Mouse (Mus musculus): ENCODE measurements around the gene Ubox5.
"Not testable (repeated sequence)": the region's sequence is repeated elsewhere in the genome, so short reads cannot be mapped to it uniquely, and the experiment has no call there.

Ubox5 gene

DNA sequence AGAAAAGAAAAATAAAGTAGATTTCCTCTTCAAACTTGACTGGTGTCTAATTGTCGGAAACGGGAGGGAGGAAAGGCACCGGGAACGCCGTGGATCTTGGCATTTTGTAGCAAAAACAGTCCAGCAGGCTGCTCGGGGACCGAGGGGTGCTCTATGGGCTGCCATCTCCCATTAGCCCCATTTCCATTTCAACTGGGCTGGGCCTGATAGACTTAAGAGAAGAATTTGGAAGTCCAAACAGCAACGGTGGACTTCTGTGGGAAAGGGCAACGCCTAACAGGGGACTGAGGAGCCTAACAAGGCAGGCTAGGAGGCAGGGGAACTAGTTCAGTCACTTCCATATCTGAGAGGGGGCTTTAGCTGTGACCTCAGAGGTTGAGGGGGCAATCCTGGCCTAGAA, 52.8 kb downstream of the Ubox5 start:
- DNase-seq (ENCODE audit: low read depth) = no peak

DNA sequence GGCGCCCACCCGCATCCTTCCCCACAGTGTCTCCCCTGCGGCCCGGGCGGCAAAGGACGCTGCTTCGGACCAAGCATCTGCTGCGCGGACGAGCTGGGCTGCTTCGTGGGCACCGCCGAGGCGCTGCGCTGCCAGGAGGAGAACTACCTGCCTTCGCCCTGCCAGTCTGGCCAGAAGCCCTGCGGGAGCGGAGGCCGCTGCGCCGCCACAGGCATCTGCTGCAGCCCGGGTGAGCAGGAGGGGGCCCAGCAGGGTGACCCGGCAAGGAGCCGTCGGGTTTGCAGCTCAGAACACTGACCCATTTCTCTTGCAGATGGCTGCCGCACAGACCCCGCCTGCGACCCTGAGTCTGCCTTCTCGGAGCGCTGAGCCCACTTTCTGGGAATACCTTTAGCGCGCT, 53.3 kb downstream of the Ubox5 start:
- not testable (repeated sequence) for DNase-seq (ENCODE audit: low read depth)

DNA sequence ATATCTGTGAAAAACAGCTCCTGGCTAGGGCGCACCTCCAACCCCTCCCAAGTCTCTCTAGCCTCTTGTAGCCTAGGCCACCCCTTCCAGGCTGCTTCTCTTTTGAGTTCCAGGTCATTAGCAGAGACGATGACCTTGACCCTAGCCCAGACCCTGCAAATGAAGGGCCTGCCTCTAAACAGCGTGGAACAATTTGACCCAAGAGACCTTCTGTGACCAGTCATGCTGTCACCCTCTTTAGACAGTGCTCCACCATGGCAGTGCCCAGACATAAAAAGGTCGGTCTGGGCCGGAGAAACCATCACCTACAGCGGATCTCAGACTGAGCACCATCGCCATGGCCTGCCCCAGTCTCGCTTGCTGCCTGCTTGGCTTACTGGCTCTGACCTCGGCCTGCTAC, 54.0 kb downstream of the Ubox5 start, which contains the start of gene Oxt:
Gene Oxt, plus strand, starts transcription at position 301 of the 400 bp plus-strand sequence.
- DNase-seq (ENCODE audit: low read depth) = no peak

DNA sequence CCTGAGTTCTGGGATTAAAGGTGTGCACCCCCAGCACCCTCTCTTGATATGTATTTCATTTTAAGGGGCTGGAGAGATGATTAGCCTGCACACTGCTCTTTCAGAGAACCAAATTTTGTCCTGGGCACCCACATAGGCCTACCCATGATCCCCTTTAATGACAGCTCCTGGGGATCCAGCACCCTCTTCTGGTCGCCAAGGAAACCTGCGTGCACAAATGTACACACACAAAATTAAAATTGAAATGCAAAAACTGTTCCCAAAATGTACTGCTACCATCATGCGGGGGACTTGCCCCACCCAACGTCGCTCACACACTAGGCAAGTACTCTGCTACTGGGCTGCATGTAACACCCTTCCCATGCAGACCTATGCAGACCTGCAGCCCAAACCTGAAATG, 54.9 kb downstream of the Ubox5 start:
- no peak for DNase-seq (ENCODE audit: low read depth)

DNA sequence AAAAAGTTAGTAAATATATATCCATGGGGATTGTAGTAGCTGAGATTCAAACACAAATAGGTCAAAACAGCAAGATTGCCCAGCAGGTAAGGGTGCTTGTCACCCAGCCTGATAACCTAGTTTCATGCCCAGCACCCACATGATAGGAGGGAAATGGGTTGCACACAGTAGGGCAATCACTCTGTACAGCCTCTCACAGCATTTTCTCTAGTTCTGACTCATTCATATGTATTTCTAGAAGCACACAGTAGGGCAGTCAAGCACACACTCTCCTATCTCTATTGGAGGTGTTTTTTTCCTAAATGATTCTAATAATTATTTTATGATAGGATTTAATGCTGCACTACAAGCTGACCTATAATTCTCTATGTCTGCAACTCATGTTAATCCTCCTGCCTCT, 59.9 kb downstream of the Ubox5 start:
- DNase-seq (ENCODE audit: low read depth) = no peak

DNA sequence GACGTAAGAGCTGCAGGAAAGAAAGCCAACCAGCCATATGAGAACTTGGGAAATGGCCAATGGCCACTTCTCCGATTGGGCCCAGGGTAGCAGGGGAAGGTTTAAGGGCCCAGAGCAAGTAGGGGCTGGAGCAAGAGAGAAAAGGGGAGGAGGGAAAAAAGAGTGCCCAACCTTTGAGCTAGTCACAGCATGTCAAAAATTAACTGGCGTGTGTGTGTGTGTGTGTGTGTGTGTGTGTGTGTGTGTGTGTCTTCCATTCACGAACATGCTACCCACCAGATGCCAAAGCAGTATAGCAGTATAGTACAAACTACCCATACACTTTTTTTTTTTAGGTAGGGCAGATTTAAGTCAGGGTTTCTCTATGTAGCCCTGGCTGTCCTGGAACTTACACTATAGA, 60.9 kb downstream of the Ubox5 start:
- DNase-seq (ENCODE audit: low read depth) = no peak

DNA sequence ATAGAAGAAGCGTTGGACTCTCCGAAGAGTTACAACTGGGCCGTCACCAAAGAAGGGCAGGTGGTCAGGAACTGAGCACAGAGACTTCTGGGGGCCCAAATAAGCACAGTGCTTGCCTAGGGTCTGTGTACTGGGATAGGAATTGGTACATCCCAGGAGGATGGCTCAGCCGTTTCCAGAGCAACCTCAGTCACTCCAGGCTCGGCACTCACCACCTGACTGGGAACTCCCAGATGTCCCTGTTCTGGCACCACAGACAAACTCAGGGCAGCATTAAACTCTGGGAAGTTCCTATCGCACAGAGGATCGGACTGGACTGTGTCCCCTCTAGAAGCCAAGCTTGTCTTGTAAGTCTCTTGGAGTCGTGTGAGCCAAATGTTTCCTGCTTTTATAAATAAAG, 64.9 kb downstream of the Ubox5 start:
- DNase-seq (ENCODE audit: low read depth) = no peak

DNA sequence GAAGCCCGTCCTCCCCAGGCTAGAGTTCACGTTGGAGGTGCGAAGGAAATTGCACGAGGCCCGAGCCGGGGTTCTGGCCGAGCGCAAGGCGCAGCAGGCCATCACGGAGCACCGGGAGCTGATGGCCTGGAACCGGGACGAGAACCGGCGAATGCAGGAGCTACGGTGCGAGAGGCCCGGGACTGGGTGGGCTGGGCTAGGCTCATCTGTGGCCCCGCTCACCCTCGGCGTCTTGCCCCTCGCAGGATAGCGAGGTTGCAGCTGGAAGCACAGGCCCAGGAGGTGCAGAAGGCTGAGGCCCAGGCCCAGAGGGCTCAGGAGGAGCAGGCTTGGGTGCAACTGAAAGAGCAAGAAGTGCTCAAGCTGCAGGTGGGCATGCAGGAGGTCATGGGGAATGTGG, 65.8 kb downstream of the Ubox5 start:
- DNase-seq (ENCODE audit: low read depth) = no peak

DNA sequence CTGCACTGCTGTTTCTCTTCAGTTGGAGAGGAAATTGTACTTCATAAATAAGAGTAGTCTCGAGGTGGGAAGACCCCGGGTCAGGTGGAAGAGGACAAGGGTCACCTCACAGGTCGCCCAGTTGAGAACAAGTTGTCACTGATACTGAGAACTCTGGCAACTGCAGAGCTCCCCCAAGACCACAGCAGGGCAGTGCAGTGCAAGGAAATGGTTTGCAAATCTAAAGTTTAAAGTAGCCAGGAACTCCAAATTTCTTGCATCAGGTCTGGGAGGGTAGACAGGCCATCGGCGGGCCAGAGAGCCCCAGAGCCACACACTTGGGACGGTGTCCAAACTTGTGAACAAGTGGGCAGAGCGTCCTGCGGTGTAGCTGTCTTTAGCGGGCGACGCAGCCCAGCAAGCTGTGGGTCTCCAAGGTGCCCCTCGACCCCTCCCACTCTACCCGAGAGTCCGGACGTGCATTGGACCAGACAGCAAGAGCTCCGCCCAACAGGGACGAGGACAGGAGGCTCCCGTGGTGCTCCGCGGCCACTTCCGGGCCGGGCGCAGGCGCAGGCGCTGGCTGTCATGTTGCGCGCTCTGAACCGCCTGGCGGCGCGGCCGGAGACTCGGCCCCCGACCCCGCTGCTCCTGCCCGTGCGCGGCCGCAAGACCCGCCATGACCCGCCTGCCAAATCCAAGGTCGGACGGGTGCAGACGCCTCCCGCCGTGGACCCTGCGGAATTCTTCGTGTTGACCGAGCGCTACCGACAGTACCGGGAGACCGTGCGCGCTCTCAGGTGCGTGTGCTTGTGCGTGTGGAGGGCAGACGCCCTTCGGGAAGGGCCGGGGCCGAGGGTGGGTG, 66.4 kb downstream of the Ubox5 start, which contains the start of gene Mrps26:
Gene Mrps26, plus strand, starts transcription at position 531 of the 844 bp plus-strand sequence.
- peak; percentile 87 for DNase-seq (ENCODE audit: low read depth)

DNA sequence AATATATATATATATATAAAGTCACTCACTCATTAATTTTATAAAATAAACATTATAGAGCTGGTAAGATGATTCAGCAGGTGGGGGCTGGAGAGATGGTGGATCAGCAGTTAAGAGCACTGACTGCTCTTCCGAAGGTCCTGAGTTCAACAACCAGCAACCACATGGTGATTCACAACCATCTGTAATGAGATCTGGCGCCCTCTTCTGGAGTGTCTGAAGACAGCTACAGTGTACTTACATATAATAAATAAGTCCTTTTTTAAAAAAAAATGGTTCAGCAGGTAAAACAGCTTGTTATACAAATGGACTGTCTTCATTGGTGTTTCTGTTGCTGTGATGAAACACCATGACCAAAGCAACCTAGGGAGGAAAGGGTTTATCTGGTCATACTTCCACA, 71.8 kb downstream of the Ubox5 start:
- no peak for DNase-seq (ENCODE audit: low read depth)

DNA sequence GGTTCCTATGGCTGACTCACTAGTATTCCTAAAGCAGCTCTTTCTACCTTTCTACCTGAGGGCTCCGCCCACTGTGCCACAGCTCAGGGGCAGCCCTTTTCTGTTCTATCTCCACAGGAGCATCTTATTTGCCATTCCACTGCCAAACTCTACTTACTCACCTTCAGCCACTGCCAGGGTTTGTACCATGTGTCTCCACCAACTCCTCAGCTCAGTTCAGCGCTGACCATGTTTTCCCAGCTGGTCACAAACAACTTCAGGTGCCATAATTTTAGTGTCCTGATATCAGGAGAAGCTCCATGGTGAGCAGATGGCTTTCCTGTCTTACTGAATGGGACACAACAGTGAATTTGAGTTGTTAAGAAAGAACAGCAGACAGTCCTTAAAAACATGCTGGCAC, 72.4 kb downstream of the Ubox5 start:
- DNase-seq (ENCODE audit: low read depth) = no peak

DNA sequence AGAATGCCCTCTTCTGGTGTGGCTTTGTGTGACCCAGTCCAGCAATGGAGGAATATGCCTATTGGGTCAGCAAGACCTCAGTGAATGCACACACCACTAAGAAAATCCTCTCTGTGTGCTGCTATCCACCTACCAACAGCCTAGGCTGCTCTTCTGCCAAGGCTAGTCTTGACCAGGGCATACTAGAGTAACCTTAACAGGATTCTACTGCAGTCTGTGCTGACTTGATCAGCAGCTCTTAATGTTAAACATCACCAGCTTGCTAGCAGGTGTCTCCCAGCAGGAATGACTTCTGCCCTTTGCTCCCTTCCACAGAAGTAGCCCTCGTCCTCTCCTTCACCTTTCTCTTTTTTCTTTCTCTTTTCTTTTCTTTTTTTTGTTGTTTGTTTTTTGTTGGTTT, 73.5 kb downstream of the Ubox5 start:
- DNase-seq (ENCODE audit: low read depth) = no peak

DNA sequence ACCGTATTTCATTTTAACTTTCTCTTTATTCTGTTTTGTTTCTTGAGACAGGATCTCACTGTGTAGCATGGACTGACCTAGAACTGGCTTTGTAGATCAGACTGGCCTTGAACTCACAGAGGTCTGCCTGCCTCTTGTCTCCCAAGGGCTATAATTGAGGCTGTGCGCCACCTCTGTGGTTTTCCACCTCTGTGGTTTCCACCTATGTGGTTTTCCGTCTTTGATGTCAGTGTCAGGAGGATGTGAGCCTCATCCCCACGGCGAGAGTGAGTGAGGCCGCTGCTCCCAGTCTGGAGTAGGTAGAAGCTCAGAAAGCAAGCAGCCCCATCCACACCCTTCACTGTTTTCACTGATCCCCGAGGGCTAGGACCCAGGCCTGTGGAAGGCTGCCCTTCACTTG, 75.0 kb downstream of the Ubox5 start:
- no peak for DNase-seq (ENCODE audit: low read depth)

DNA sequence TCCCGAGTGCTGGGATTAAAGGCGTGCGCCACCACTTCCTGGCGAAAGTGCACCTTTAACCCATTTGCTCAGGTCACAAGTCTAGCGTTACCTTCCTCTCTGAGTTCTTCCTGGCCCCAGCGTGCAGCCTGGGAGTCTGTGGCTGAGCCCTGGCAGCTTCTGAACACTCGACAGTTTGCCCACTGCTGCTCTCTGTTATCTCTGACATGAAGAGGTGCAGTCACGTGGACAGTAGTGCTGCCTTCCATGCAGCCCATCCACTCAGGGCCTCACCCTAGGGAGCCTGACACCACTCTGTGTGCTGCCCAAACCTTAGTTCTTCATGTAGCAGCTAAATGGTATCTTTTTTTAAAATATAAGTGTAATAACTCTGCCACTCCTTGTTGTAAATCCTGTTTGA, 82.9 kb downstream of the Ubox5 start:
- peak; percentile 39 for DNase-seq (ENCODE audit: low read depth)

DNA sequence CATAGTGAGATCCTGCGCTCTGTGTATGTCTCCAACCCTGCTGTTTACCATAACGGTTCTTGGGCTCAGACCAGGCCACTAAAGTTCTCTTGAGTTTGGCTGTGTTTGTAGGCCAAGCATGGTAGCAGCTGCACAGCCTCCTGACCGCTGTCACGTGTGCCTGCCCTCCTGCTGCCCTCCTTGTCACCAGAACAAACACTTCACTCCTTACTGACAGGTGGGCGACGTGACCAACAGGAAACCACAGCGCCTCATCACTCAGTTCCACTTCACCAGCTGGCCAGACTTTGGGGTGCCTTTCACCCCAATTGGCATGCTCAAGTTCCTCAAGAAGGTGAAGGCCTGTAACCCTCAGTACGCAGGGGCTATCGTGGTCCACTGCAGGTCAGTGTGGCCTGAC, 89.6 kb downstream of the Ubox5 start:
- DNase-seq (ENCODE audit: low read depth) = no peak
